Mouse (Mus musculus): Measurements from ENCODE around the gene Ywhab. TPM values are rescaled to one million over a fixed set of nuclear protein-coding genes. Genes with fewer than 3 reads are reported as not detected.

Gene Ywhab
- polyA plus RNA-seq, 1 experiment = 3.7 TPM

GRCm38 (mm10) chr2:163974056-163974455 is 20.7 kb upstream of the Ywhab start:
- Histone ChIP-seq H3K4me1 (ENCODE audit: control insufficient read depth) (no peaks in the 10 kb centered on the region), H3K4me3 (replicated peaks) (no peak overlapping the region), H3K9me3 (ENCODE audit: control insufficient read depth, low read length) (peaks cover 2% of the 10 kb centered on the region; the same call in 1 of the 2 replicates), H3K36me3 (ENCODE audit: control insufficient read depth) (no peaks in the 10 kb centered on the region), H3K27me3 (ENCODE audit: control insufficient read depth) (no peaks in the 10 kb centered on the region)
- TF ChIP-seq TAL1 (IDR thresholded peaks at IDR 0.05; ENCODE audit: low read length) (no peak), GATA1 (IDR thresholded peaks at IDR 0.05; ENCODE audit: low read length) (no peak)

GRCm38 (mm10) chr2:163976448-163976847 is 18.3 kb upstream of the Ywhab start:
- no peaks in the 10 kb centered on the region for H3K36me3 ChIP-seq (ENCODE audit: control insufficient read depth)
- no peak overlapping the region for H3K4me3 ChIP-seq (replicated peaks)
- no peaks in the 10 kb centered on the region for H3K27me3 ChIP-seq (ENCODE audit: control insufficient read depth)
- TF ChIP-seq TAL1 (IDR thresholded peaks at IDR 0.05; ENCODE audit: low read length) (no peak), GATA1 (IDR thresholded peaks at IDR 0.05; ENCODE audit: low read length) (no peak)
- H3K4me1 ChIP-seq (ENCODE audit: control insufficient read depth) = no peaks in the 10 kb centered on the region
- H3K9me3 ChIP-seq (ENCODE audit: control insufficient read depth, low read length) = peaks cover 2% of the 10 kb centered on the region; the same call in 1 of the 2 replicates

GRCm38 (mm10) chr2:163987233-163987632 is 7.5 kb upstream of the Ywhab start:
- no peaks in the 10 kb centered on the region for H3K36me3 ChIP-seq (ENCODE audit: control insufficient read depth)
- TF ChIP-seq TAL1 (IDR thresholded peaks at IDR 0.05; ENCODE audit: low read length) (no peak), GATA1 (IDR thresholded peaks at IDR 0.05; ENCODE audit: low read length) (no peak)
- no peak overlapping the region for H3K4me3 ChIP-seq (replicated peaks)
- peaks cover 3% of the 10 kb centered on the region; the same call in 1 of the 2 replicates for H3K9me3 ChIP-seq (ENCODE audit: control insufficient read depth, low read length)
- H3K4me1 ChIP-seq (ENCODE audit: control insufficient read depth) = peaks cover 20% of the 10 kb centered on the region
- H3K27me3 ChIP-seq (ENCODE audit: control insufficient read depth) = no peaks in the 10 kb centered on the region

- H3K4me3 ChIP-seq (replicated peaks) = no peak overlapping the region
- peaks cover 12% of the 10 kb centered on the region for H3K36me3 ChIP-seq (ENCODE audit: control insufficient read depth)
- TF ChIP-seq GATA1 (IDR thresholded peaks at IDR 0.05; ENCODE audit: low read length) (no peak), TAL1 (IDR thresholded peaks at IDR 0.05; ENCODE audit: low read length) (no peak)
- H3K4me1 ChIP-seq (ENCODE audit: control insufficient read depth) = peaks cover 38% of the 10 kb centered on the region
- H3K27me3 ChIP-seq (ENCODE audit: control insufficient read depth) = no peaks in the 10 kb centered on the region
- H3K9me3 ChIP-seq (ENCODE audit: control insufficient read depth, low read length) = no peaks in the 10 kb centered on the region
Observed at GRCm38 (mm10) chr2:163992871-163993270, 1.9 kb upstream of the Ywhab start.

- no peak for TF ChIP-seq GATA1 (IDR thresholded peaks at IDR 0.05; ENCODE audit: low read length)
- TF ChIP-seq TAL1 (IDR thresholded peaks at IDR 0.05; ENCODE audit: low read length) = no peak
- no peaks in the 10 kb centered on the region for H3K9me3 ChIP-seq (ENCODE audit: control insufficient read depth, low read length)
- H3K4me1 ChIP-seq (ENCODE audit: control insufficient read depth) = peaks cover 38% of the 10 kb centered on the region
Observed at GRCm38 (mm10) chr2:163994977-163995862, 460 bp downstream of the Ywhab start.

GRCm38 (mm10) chr2:163996275-163996674 is 1.5 kb downstream of the Ywhab start:
- no peak for TF ChIP-seq GATA1 (IDR thresholded peaks at IDR 0.05; ENCODE audit: low read length)
- no peak for TF ChIP-seq TAL1 (IDR thresholded peaks at IDR 0.05; ENCODE audit: low read length)
- H3K4me3 ChIP-seq (replicated peaks) = peak overlapping the region; percentile 94
- H3K36me3 ChIP-seq (ENCODE audit: control insufficient read depth) = peaks cover 35% of the 10 kb centered on the region
- no peaks in the 10 kb centered on the region for H3K9me3 ChIP-seq (ENCODE audit: control insufficient read depth, low read length)
- no peaks in the 10 kb centered on the region for H3K27me3 ChIP-seq (ENCODE audit: control insufficient read depth)
- H3K4me1 ChIP-seq (ENCODE audit: control insufficient read depth) = peaks cover 38% of the 10 kb centered on the region

More at GRCm38 (mm10) chr2:163994977-163995862, 460 bp downstream of the Ywhab start:
- peak overlapping the region; percentile 94 for H3K4me3 ChIP-seq (replicated peaks)
- H3K27me3 ChIP-seq (ENCODE audit: control insufficient read depth) = no peaks in the 10 kb centered on the region
- H3K36me3 ChIP-seq (ENCODE audit: control insufficient read depth) = peaks cover 31% of the 10 kb centered on the region

GRCm38 (mm10) chr2:163996899-163997298 is 2.1 kb downstream of the Ywhab start:
- Histone ChIP-seq H3K4me1 (ENCODE audit: control insufficient read depth) (peaks cover 38% of the 10 kb centered on the region), H3K4me3 (replicated peaks) (peak overlapping the region; percentile 24), H3K36me3 (ENCODE audit: control insufficient read depth) (peaks cover 40% of the 10 kb centered on the region), H3K27me3 (ENCODE audit: control insufficient read depth) (no peaks in the 10 kb centered on the region), H3K9me3 (ENCODE audit: control insufficient read depth, low read length) (no peaks in the 10 kb centered on the region)
- no peak for TF ChIP-seq TAL1 (IDR thresholded peaks at IDR 0.05; ENCODE audit: low read length)
- TF ChIP-seq GATA1 (IDR thresholded peaks at IDR 0.05; ENCODE audit: low read length) = no peak

- Histone ChIP-seq H3K4me3 (replicated peaks) (no peak overlapping the region), H3K27me3 (ENCODE audit: control insufficient read depth) (no peaks in the 10 kb centered on the region), H3K9me3 (ENCODE audit: control insufficient read depth, low read length) (no peaks in the 10 kb centered on the region), H3K4me1 (ENCODE audit: control insufficient read depth) (peaks cover 42% of the 10 kb centered on the region), H3K36me3 (ENCODE audit: control insufficient read depth) (peaks cover 55% of the 10 kb centered on the region)
- TF ChIP-seq GATA1 (IDR thresholded peaks at IDR 0.05; ENCODE audit: low read length) (no peak), TAL1 (IDR thresholded peaks at IDR 0.05; ENCODE audit: low read length) (no peak)
Observed at GRCm38 (mm10) chr2:163998981-163999380, 4.2 kb downstream of the Ywhab start.

GRCm38 (mm10) chr2:164002637-164003036 is 7.9 kb downstream of the Ywhab start:
- Histone ChIP-seq H3K36me3 (ENCODE audit: control insufficient read depth) (peaks cover 51% of the 10 kb centered on the region), H3K4me3 (replicated peaks) (no peak overlapping the region), H3K27me3 (ENCODE audit: control insufficient read depth) (no peaks in the 10 kb centered on the region), H3K4me1 (ENCODE audit: control insufficient read depth) (peaks cover 25% of the 10 kb centered on the region), H3K9me3 (ENCODE audit: control insufficient read depth, low read length) (no peaks in the 10 kb centered on the region)
- no peak for TF ChIP-seq TAL1 (IDR thresholded peaks at IDR 0.05; ENCODE audit: low read length)
- TF ChIP-seq GATA1 (IDR thresholded peaks at IDR 0.05; ENCODE audit: low read length) = no peak

Data from erythroblast, embryonic 14.5 days (primary cell).